8 mouse cellular contexts compared by ENCODE assay signal in the genomic region with DNA sequence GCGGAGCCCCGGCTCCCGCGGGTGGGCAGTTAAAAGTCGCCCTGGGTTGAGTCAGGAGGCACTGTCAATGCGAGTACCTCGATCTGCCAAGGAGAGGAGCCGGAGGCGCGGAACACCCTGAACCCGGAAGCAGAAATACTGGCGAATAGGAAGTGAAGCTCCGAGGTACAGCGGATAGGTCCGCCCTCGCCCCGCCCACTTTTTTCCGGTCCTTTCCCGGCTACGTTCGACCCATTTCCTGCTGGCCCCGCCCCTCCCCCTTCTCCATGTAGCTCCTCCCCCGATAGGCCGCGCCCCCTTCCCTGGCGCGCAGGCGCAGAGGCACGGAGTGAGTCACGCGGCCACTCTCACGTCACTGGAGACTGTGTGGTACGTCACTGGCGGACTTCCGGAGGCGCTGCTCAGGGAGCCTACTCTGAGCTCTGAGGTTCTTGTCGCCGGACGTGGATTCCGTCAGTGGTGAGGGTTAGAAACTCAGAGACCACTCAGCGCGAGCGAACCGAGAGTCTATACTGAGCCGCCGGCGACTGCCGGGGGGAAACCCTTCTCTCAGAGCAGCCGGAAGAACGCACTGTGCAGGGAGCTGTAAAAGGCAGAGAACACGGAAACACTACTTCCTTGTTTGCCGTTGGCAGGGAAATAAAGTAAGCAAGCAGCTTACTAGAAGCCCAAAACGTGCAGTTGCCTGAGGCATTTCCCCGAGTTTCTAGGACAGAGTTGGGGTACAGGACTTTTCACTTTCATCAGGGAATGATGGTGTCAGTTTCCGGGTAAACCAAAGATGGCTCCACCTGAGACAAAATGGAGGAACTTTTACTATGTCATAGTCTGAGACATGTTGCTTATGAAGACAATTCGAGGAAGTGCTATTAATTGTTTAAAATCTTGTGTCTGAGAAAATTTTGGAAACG. TPM values are rescaled to one million over a fixed set of nuclear protein-coding genes. Genes with fewer than 3 reads are reported as not detected.
DNase-seq lines count a peak whose midpoint lies in the region; ATAC-seq and TF ChIP-seq lines count a peak whose summit lies in the region.

A gene (minus strand): TSS at position 140 of the 911 bp plus-strand sequence.

- peaks cover 4% of the 10 kb centered on the region for H3K4me1 ChIP-seq in ES-Bruce4 (ENCODE audit: control insufficient read depth, insufficient read depth, low read length)
- H3K4me1 ChIP-seq in forebrain, embryonic 13.5 days, result peaks cover 33% of the 10 kb centered on the region
- peaks cover 18% of the 10 kb centered on the region for H3K4me1 ChIP-seq in liver, postnatal 0 days (ENCODE audit: insufficient read depth)
- H3K4me1 ChIP-seq in neural tube, embryonic 14.5 days (ENCODE audit: control insufficient read depth, insufficient read depth, low read length), result peaks cover 25% of the 10 kb centered on the region

- H3K36me3 ChIP-seq in ES-Bruce4 (ENCODE audit: control insufficient read depth, insufficient read depth, low read length, poor library complexity, severe bottlenecking), result peaks cover 9% of the 10 kb centered on the region
- peaks cover 7% of the 10 kb centered on the region for H3K36me3 ChIP-seq in forebrain, embryonic 13.5 days (ENCODE audit: poor library complexity, severe bottlenecking)
- H3K36me3 ChIP-seq in liver, postnatal 0 days (replicated peaks; ENCODE audit: insufficient read depth, low read length), result no peaks in the 10 kb centered on the region; the same call in none of the 2 replicates
- H3K36me3 ChIP-seq in neural tube, embryonic 14.5 days (ENCODE audit: control insufficient read depth, insufficient read depth, low read length), result no peaks in the 10 kb centered on the region

- peak; percentile 59 for TF ChIP-seq POLR2A in ES-Bruce4 (IDR thresholded peaks at IDR 0.05; ENCODE audit: insufficient read depth, low read length)

- no peak for TF ChIP-seq CTCF in ES-Bruce4 (IDR thresholded peaks at IDR 0.05; ENCODE audit: low read depth, low read length)
- no peak for TF ChIP-seq CTCF in liver, postnatal 0 days (IDR thresholded peaks at IDR 0.05; ENCODE audit: low read depth)

- no peaks in the 10 kb centered on the region for H3K9me3 ChIP-seq in ES-Bruce4 (replicated peaks; ENCODE audit: control insufficient read depth, insufficient read depth, low read length, poor library complexity, severe bottlenecking)
- no peaks in the 10 kb centered on the region for H3K9me3 ChIP-seq in forebrain, embryonic 13.5 days (replicated peaks)
- H3K9me3 ChIP-seq in liver, postnatal 0 days (ENCODE audit: low read length), result no peaks in the 10 kb centered on the region
- H3K9me3 ChIP-seq in neural tube, embryonic 14.5 days (ENCODE audit: control insufficient read depth, low read length), result no peaks in the 10 kb centered on the region

- peak; percentile 47; the same call in 1 of the 2 replicates for TF ChIP-seq EP300 in ES-Bruce4 (IDR thresholded peaks at IDR 0.05; ENCODE audit: insufficient read depth, low read depth, low read length)
- TF ChIP-seq EP300 in liver, postnatal 0 days (IDR thresholded peaks at IDR 0.05; ENCODE audit: low read depth), result peak; percentile 26

- H3K27me3 ChIP-seq in ES-Bruce4 (ENCODE audit: control insufficient read depth, insufficient read depth, low read length, poor library complexity, severe bottlenecking), result no peaks in the 10 kb centered on the region
- no peaks in the 10 kb centered on the region for H3K27me3 ChIP-seq in forebrain, embryonic 13.5 days
- no peaks in the 10 kb centered on the region for H3K27me3 ChIP-seq in liver, postnatal 0 days (ENCODE audit: insufficient read depth, low read length)
- no peaks in the 10 kb centered on the region for H3K27me3 ChIP-seq in neural tube, embryonic 14.5 days (ENCODE audit: control insufficient read depth, insufficient read depth, low read length)

- peak; percentile 95 for ATAC-seq in cerebellum, adult (ENCODE audit: insufficient number of reproducible peaks, low FRiP score, low TSS enrichment)
- peak; percentile 98 for ATAC-seq in forebrain, embryonic 13.5 days
- peak; percentile 96 for ATAC-seq in liver, postnatal 0 days
- peak; percentile 99 for ATAC-seq in neural tube, embryonic 14.5 days (ENCODE audit: low read depth)

- H3K4me2 ChIP-seq in forebrain, embryonic 13.5 days, result peak within 1 kb of the TSS; percentile 99
- peak within 1 kb of the TSS; percentile 82 for H3K4me2 ChIP-seq in liver, postnatal 0 days (ENCODE audit: low read depth, low read length)
- peak within 1 kb of the TSS; percentile 99 for H3K4me2 ChIP-seq in neural tube, embryonic 14.5 days (ENCODE audit: low read depth, low read length)

- DNase-seq in heart, postnatal 10 days, result peak; percentile 99 to 100
- DNase-seq in large intestine, adult 2 months (ENCODE audit: low read depth, low spot score), result peak; percentile 81
- peak; percentile 100 for DNase-seq in liver, postnatal 0 days
- peak; percentile 100 for DNase-seq in testis, postnatal 10 days (ENCODE audit: low spot score)

- intact Hi-C loops in heart, postnatal 10 days (cut with DNase I), result no loop called here

- peak within 1 kb of the TSS; percentile 90 for H3K9ac ChIP-seq in ES-Bruce4 (ENCODE audit: low read depth, poor library complexity, severe bottlenecking)
- peak within 1 kb of the TSS; percentile 89 for H3K9ac ChIP-seq in forebrain, embryonic 13.5 days
- H3K9ac ChIP-seq in liver, postnatal 0 days (replicated peaks), result peak within 1 kb of the TSS; percentile 92
- H3K9ac ChIP-seq in neural tube, embryonic 14.5 days (replicated peaks; ENCODE audit: low read depth, low read length), result peak within 1 kb of the TSS; percentile 87

- peak within 1 kb of the TSS; percentile 74 for H3K27ac ChIP-seq in ES-Bruce4 (ENCODE audit: insufficient read depth, low read length)
- H3K27ac ChIP-seq in forebrain, embryonic 13.5 days, result peak within 1 kb of the TSS; percentile 72
- H3K27ac ChIP-seq in liver, postnatal 0 days (ENCODE audit: low read depth), result peak within 1 kb of the TSS; percentile 96
- peak within 1 kb of the TSS; percentile 96 for H3K27ac ChIP-seq in neural tube, embryonic 14.5 days (ENCODE audit: low read depth, low read length)

- H3K4me3 ChIP-seq in ES-Bruce4 (ENCODE audit: low read depth, low read length), result peak within 1 kb of the TSS; percentile 96
- H3K4me3 ChIP-seq in forebrain, embryonic 13.5 days, result peak within 1 kb of the TSS; percentile 96
- peak within 1 kb of the TSS; percentile 91 for H3K4me3 ChIP-seq in liver, postnatal 0 days (ENCODE audit: low read depth, low read length)
- peak within 1 kb of the TSS; percentile 68 for H3K4me3 ChIP-seq in neural tube, embryonic 14.5 days (ENCODE audit: low read depth, low read length)

- WGBS in forebrain, embryonic 13.5 days, result 4% methylated on average over 57 of the region's 57 CpGs
- WGBS in large intestine, adult 2 months, result 2% methylated on average over 57 of the region's 57 CpGs
- 2% methylated on average over 57 of the region's 57 CpGs for WGBS in liver, postnatal 0 days (ENCODE audit: insufficient replicate concordance)
- WGBS in neural tube, embryonic 14.5 days, result 5% methylated on average over 49 of the region's 57 CpGs

RNA-seq across cellular contexts. Expression of the gene that starts here (rescaled TPM):
- polyA plus RNA-seq in ES-Bruce4 (2011; ENCODE audit: insufficient read depth, insufficient read length, low read depth, missing spikeins), result 21.6 and 24.0 TPM in 2 replicates
- 20.4 and 21.1 TPM in 2 replicates for polyA plus RNA-seq in forebrain, embryonic 13.5 days (2015; fragmentation: Nextera tagmentation; extraction: Ambion mirVana)
- total RNA-seq in heart, postnatal 10 days (2021), result 10 to 100 TPM; 22.3 to 23.3 TPM
- polyA plus RNA-seq in large intestine, adult 2 months (2012; rRNA removed), result 6.3 and 10.2 TPM in 2 replicates
- polyA plus RNA-seq in liver, postnatal 0 days (2015; fragmentation: Nextera tagmentation; extraction: Ambion mirVana), result 6.8 and 7.1 TPM in 2 replicates
- 23.6 and 28.1 TPM in 2 replicates for polyA plus RNA-seq in neural tube, embryonic 14.5 days (2014; fragmentation: Nextera tagmentation; extraction: Ambion mirVana)

Comparison
In these comparisons a context has a peak if more than half of its experiments do, and no peak if none do; other contexts are left out.
1. Peak in every context shown above with its lines: DNase-seq, ATAC-seq, H3K4me3 ChIP-seq and H3K27ac ChIP-seq.